Mouse (Mus musculus) heart, embryonic 11.5 days (tissue): ENCODE results near the gene Nrxn3. TPM values are rescaled to one million over a fixed set of nuclear protein-coding genes. Genes with fewer than 3 reads are reported as not detected.

Experiments used
- ATAC-seq: fragments of 200-750 bp; cut with Nextera tagmentation; replicated peaks from 2 replicates; pipeline ENCODE4 v1.8.0; 2017; ENCODE audit warnings: moderate library complexity; ENCODE audit not compliant: insufficient number of reproducible peaks, low FRiP score, low TSS enrichment
- H3K27ac ChIP-seq: fragments of 300-500 bp; sonication (generic); 2 replicates; pipeline ENCODE4 v1.5.1; 2014; ENCODE audit warnings: mild to moderate bottlenecking, low read depth, low read length
- H3K27me3 ChIP-seq: fragments of 300-500 bp; sonication (generic); 2 replicates; pipeline ENCODE4 v1.6.1; 2014; ENCODE audit warnings: mild to moderate bottlenecking, low read length, mixed read lengths; ENCODE audit not compliant: control insufficient read depth, insufficient read depth
- H3K36me3 ChIP-seq: fragments of 300-500 bp; sonication (generic); 2 replicates; pipeline ENCODE4 v1.6.1; 2014; ENCODE audit warnings: mild to moderate bottlenecking, low read length, moderate library complexity, mixed read lengths; ENCODE audit not compliant: control insufficient read depth, insufficient read depth
- H3K4me1 ChIP-seq: fragments of 300-500 bp; sonication (generic); 2 replicates; pipeline ENCODE4 v1.6.1; 2014; ENCODE audit warnings: low read length; ENCODE audit not compliant: control insufficient read depth, insufficient read depth
- H3K4me2 ChIP-seq: fragments of 300-500 bp; sonication (generic); 2 replicates; pipeline ENCODE4 v1.6.1; 2014; ENCODE audit warnings: mild to moderate bottlenecking, moderate library complexity
- H3K4me3 ChIP-seq: fragments of 300-500 bp; sonication (generic); 2 replicates; pipeline ENCODE4 v1.5.1; 2014; ENCODE audit warnings: low read depth, low read length
- H3K9ac ChIP-seq: fragments of 300-500 bp; sonication (generic); 2 replicates; pipeline ENCODE4 v1.6.1; 2014; ENCODE audit warnings: mild to moderate bottlenecking, low read depth, low read length, moderate library complexity
- H3K9me3 ChIP-seq: fragments of 300-500 bp; sonication (generic); replicated peaks from 2 replicates; pipeline ENCODE4 v1.6.1; 2016; ENCODE audit warnings: low read length; ENCODE audit not compliant: control insufficient read depth
- WGBS: fragments of 180-500 bp; shearing (Covaris S2); extraction: QIAGEN DNeasy Blood & Tissue Kit; methylation state at CpG from one replicate; pipeline ENCODE4 v1.1.7; 2014; ENCODE audit not compliant: insufficient replicate concordance; 5-methylcytosine and 5-hydroxymethylcytosine counted together
- polyA plus RNA-seq: library from polyadenylated mRNA; unstranded; fragments of >200 nt; fragmentation: Nextera tagmentation; extraction: Ambion mirVana; gene quantifications from 2 replicates; pipeline ENCODE4 v1.2.1, GENCODE M21; 2014

The Nrxn3 gene
- polyA plus RNA-seq, 1 experiment from 2014 or later, result 4.5 TPM

DNA sequence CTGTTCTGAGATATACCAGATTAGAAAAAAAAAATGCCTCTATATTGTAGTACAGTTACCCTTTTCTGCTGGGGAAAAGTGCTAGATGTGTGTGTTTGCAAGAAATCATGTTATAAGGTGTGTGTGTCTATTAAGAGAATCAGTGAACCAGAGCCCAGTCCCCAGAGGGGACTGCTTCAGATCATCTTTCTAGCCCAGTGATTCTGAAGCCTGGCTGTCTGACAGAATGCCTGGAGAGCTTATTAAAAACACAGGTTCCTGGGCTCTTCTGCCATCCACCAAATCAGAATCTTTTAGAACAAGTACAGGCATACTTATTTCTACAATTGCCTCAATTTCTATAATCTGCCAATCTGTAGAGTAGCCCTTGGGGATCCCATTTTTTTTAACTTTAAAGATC lies 349.8 kb downstream of the Nrxn3 start:
- Histone ChIP-seq H3K9me3 (no peaks in the 10 kb centered on the region), H3K4me3 (no peak overlapping the region), H3K27ac (no peak overlapping the region), H3K36me3 (no peaks in the 10 kb centered on the region), H3K4me2 (no peak overlapping the region), H3K4me1 (no peaks in the 10 kb centered on the region), H3K9ac (no peak overlapping the region), H3K27me3 (no peaks in the 10 kb centered on the region)
- no peak for ATAC-seq

DNA sequence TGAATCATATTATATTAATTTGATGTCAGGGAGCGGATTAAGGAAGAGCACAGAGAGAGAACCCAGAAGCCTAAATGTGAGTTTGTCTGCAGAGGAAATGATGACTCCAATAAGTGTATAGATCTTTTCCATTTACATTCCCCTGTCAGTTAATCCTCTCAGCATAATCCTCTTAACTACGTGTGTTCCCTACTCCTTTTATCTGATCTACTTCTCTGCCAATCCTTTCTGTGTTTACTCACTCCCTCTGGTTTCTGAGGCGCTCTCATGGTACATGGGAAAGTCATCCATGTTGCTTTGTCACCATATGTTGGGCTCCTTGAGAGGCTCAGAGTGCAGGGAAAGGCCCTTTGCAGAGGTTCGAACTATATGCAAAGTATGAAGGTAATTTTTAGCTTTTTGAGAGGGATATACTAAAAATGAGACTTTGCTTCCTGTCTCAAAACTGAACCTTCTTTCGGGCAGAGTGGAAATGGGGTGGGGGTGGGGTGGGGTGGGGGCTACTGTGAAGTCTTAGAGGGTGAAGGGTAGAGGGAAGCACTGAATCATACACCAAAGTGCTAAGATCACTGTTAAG lies 350.6 kb downstream of the Nrxn3 start:
- H3K4me1 ChIP-seq, result no peaks in the 10 kb centered on the region
- no peak overlapping the region for H3K9ac ChIP-seq
- H3K36me3 ChIP-seq, result no peaks in the 10 kb centered on the region
- H3K27me3 ChIP-seq, result no peaks in the 10 kb centered on the region
- H3K27ac ChIP-seq, result no peak overlapping the region
- 72% methylated on average over 5 of the region's 5 CpGs for WGBS
- ATAC-seq, result no peak
- H3K4me3 ChIP-seq, result no peak overlapping the region
- H3K4me2 ChIP-seq, result no peak overlapping the region
- no peaks in the 10 kb centered on the region for H3K9me3 ChIP-seq

DNA sequence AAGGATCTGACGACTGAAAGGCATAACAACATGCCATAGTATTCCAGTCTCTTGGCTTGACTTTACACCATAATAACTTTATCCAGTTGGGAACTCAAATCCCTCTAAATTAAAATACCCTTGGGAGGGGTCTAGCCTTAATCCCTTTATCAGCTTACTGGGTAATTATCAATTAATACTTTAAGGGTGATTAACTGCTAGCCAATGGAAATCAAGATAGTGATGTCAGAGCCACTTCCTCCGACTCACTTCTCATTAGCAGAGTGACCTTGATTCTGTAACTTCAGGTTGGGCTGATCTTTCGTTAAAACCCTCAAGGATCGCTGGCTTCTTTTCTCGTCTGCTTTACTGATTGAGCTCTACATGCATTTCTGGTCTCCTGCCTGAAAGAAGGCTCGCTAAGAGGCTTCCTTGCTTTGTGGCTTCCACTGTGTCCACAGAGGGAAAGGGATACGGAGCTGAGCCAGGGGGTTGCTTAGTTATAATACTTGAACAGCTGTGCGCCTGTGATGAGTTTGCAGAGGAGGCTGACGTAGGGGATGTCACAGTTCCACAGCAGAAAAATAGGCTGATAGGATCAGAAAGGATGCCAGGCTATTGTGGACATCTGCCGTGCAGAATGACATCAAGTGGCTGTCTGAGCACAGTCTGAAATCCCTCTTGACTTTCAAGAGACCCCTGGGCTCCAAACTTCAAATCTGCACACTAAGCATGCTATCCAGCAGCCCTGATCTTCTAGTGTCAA lies 352.0 kb downstream of the Nrxn3 start:
- Histone ChIP-seq H3K27me3 (no peaks in the 10 kb centered on the region), H3K4me1 (no peaks in the 10 kb centered on the region), H3K36me3 (no peaks in the 10 kb centered on the region), H3K4me3 (no peak overlapping the region), H3K27ac (no peak overlapping the region), H3K4me2 (no peak overlapping the region), H3K9ac (no peak overlapping the region), H3K9me3 (no peaks in the 10 kb centered on the region)
- WGBS, result 47% methylated on average over 10 of the region's 10 CpGs
- ATAC-seq, result no peak

DNA sequence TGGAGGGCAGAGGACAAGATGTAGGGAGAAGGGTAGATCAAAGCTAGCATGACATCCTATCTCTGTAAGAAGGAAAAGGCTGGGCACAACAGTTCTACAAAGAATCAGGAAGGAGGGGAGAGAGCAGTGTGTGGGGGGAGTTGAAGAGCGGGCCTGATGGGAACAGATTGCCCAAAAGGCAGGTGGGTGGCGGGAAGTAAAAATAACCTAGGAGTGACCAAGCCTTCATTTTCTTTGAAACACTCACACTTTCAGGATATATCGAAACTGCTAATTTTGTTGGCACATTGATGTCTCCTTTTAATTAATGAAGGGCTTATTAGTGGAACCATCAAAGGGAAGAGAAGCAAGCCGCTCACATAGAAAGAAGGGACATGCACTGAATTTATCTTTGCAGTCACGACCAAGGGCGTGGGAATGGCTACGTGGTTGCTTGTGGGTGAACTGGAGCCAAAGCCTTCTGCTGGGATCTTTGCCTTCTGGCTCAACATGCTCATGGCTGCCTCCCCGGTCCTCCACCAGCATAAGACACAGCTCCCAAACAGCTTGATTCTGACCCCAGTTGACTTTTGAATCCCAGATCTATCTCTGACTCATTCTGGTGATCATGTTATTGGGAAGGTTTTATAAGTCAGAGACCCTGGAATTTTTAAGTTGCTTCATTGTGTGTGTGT lies 371.3 kb downstream of the Nrxn3 start:
- Histone ChIP-seq H3K9me3 (no peaks in the 10 kb centered on the region), H3K36me3 (no peaks in the 10 kb centered on the region), H3K4me3 (no peak overlapping the region), H3K4me1 (no peaks in the 10 kb centered on the region), H3K27me3 (no peaks in the 10 kb centered on the region), H3K27ac (no peak overlapping the region), H3K4me2 (no peak overlapping the region), H3K9ac (no peak overlapping the region)
- ATAC-seq, result no peak
- WGBS, result 77% methylated on average over 8 of the region's 8 CpGs

DNA sequence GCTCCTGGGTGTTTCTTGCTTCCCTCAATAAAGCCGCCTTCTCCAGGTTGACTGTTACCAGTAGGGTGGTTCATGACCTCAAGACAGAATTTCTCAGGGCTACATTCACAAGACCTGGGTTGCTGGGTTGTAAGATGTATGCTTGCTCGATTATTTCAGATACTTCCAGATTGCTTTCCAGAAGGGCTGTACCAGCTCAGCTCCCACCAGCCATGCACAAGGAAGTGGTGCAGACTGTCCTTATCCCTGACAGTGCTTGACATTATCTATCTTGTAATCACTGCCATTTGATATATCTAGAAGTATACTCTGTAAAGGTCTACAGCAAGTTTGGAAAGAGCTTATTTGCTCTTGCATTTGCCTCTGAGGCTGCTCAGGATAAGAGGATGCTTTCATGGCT lies 374.9 kb downstream of the Nrxn3 start:
- Histone ChIP-seq H3K4me1 (no peaks in the 10 kb centered on the region), H3K27ac (no peak overlapping the region), H3K9ac (no peak overlapping the region), H3K27me3 (no peaks in the 10 kb centered on the region), H3K36me3 (no peaks in the 10 kb centered on the region), H3K4me2 (no peak overlapping the region), H3K4me3 (no peak overlapping the region), H3K9me3 (no peaks in the 10 kb centered on the region)
- WGBS, result 80% methylated on average over 2 of the region's 2 CpGs
- no peak for ATAC-seq

DNA sequence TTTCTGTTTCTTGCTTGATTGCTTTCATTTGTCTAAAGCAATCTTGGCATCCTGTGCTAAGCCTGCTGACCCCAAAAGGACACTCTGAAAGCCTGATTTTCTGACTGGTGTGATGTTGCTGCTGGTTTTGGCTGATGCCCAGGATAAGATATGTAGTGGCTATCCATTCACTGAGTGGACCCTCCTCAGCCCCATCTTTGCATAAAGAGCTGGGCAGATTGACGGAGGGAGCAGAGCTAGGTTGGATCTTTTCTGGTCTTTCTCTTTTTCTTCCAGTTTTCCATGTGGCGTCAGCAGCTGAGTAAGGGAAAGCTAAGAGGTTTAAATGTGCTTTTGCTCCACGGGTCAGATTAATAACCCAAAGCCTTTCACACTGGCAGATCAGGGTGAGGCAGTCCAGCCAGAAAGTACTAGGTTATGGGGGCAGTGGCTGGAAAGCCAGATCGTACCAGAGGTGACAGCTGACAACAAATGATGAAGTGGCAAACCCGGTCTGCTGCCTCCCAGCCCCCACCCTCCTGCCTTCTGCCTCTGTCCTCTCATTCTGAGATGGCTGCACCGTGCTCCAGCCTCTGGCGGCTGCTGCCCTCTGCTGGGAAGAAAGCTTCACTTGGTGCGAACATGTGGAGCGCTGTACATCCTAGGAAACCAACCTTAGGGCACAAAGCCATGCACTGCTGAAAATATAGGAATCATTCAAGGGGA lies 383.5 kb downstream of the Nrxn3 start:
- Histone ChIP-seq H3K4me1 (no peaks in the 10 kb centered on the region), H3K27me3 (no peaks in the 10 kb centered on the region), H3K4me2 (peak overlapping the region; percentile 51), H3K27ac (no peak overlapping the region), H3K9ac (peak overlapping the region; percentile 46; the same call in 1 of the 2 replicates), H3K36me3 (no peaks in the 10 kb centered on the region), H3K4me3 (no peak overlapping the region; the same call in 1 of the 2 replicates), H3K9me3 (no peaks in the 10 kb centered on the region)
- peak; percentile 79 for ATAC-seq
- WGBS, result 14% methylated on average over 9 of the region's 9 CpGs

DNA sequence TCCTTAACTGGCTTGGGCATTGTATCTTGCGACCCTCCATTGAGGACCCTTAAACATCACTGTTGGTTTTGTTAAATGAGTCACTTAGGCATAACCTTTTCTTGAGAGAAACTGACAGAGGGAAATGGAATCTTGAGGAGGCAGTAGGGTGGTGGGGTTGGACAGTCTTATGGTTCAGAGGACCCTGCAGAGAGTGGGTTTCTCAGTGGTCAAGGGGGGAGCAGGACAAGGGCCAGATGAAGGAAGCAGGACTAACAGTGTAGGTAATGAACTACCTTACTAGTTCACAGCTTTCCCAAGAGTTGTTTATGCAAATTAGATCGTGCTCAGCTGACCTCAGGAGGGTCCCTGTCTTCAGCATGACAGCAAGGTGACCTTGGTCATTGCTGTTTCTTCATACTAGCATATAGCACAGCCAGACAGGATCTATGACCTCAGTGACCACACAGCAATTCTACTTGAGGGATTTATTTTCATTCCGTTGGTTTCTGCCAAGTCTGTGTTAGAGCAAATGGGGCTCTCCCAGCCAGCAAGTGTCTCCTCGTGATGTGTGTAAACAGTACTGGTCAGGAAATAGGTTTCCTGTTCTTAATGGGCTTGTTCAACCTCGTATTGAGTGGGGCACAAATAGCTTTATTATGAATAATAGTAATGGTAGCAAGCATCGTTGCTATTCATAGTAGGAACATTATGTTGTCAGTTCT lies 384.4 kb downstream of the Nrxn3 start:
- Histone ChIP-seq H3K4me1 (no peaks in the 10 kb centered on the region), H3K9me3 (no peaks in the 10 kb centered on the region), H3K36me3 (no peaks in the 10 kb centered on the region), H3K9ac (no peak overlapping the region), H3K27me3 (no peaks in the 10 kb centered on the region), H3K4me2 (no peak overlapping the region), H3K4me3 (no peak overlapping the region), H3K27ac (no peak overlapping the region)
- no peak for ATAC-seq
- 56% methylated on average over 6 of the region's 6 CpGs for WGBS

DNA sequence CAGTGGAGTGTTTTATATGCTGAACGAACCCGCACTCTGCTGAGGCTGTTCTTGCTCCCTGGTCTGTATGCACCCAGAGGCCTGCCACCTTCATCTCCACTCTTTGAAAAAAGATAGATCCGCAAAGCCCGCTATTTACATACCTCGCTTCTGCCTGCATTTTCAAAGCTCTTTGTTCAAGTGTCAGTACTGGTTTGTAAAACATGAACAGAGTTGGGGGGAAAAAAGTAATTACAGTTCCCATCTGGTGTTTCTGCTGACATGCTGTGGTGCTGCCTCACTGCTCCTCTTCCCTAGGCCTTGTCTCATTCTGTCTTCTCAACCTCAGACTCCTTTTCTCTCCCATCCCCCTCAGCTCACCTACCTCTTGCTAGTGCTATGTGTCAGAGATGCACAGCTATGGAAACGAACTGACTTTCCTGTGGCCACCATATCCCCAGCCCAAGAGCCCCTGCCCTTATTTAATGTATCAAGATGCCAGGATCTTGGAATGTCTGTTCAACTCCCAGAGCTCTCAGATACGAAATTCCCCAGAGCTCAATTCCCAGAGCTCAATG lies 387.2 kb downstream of the Nrxn3 start:
- 79% methylated on average over 7 of the region's 7 CpGs for WGBS
- H3K27me3 ChIP-seq, result no peaks in the 10 kb centered on the region
- no peak overlapping the region for H3K9ac ChIP-seq
- H3K36me3 ChIP-seq, result no peaks in the 10 kb centered on the region
- H3K27ac ChIP-seq, result no peak overlapping the region
- no peak overlapping the region for H3K4me3 ChIP-seq
- no peak for ATAC-seq
- no peaks in the 10 kb centered on the region for H3K9me3 ChIP-seq
- no peak overlapping the region for H3K4me2 ChIP-seq
- H3K4me1 ChIP-seq, result no peaks in the 10 kb centered on the region
